Mouse (Mus musculus) lung, postnatal 25 days (tissue): ENCODE measurements around the gene Tax1bp1.

Experiments used
- DNase-seq: peaks from one replicate; pipeline ENCODE4 v3.0.0; 2022; ENCODE audit warnings: low spot score

Gene Tax1bp1

DNA sequence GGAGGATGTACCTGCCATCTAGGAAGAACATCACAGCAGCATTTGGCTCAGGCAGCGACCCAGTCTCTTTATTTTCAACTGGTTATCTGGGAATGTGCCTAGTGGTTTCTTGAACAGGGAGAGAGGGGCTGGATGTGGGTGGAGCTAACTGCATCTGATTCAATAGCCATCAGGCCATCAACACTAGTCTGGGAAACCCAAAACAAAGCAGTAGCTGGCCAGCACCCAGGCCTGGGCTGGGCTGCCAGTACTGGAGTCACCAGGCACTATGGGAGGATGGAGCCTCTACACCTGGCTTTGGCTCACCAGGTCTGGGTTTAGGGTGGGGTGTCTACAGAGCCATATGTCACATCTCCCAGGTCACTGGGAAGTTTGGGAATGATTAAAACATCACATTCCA, 83.2 kb downstream of the Tax1bp1 start:
- no peak for DNase-seq

DNA sequence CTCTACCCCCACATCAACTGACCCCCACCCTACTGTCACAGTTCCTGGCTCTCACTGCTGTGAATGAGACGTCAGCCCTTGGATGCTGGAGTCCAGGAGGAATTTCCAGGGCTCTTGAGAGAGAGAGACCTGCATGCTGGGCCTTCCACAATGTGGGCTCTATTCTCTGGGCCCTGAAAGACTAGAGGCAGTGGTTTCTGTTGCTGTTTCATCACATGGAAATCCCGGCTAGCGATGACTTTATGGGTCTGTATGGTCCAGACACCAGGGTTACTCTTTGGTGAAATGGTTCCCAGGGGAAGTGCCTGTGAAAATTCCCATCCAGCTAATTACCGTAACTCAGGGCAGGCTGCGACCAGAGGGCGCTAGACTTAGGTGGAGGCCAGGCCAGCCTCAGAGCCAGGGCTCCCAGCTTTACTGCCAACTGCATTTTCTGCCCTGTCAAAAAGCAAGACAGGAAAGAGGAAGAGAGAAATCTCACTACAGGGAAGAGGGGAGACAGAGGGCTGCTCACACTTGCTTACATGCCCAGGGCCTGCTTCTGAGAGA, 83.8 kb downstream of the Tax1bp1 start:
- DNase-seq = no peak

GRCm38 (mm10) chr6:52802181-52802580, 88.7 kb downstream of the Tax1bp1 start:
- DNase-seq = peak; percentile 73

DNA sequence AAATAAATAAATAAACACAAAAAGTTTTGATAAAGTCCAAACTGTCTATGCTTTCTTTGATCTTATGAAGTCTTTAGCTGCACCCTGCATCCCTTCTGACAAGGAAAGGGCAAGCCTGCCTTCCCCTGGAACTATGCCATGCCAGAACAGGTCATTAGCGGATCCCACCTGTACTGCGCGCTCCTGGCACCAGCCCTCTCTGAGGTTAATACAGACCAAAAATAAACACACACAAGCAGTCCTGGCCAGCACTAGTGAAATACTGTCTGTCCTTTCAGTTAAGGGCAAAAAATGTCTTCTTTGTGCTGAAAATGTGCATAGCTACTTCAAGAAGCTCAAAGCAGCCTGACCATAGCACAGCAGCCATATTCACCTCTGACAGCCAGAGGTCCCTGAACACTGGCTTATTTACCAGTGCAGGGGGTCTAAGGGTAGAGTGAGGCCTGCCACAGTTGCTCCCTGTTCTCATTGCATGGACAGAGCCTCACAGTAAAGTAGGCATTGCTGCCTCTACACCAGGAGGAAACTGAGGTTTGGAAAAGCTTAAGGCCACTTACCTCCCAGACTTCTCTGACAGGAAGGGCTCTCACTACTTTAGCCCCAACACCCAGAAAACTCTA, 91.8 kb downstream of the Tax1bp1 start:
- no peak for DNase-seq
